Mouse (Mus musculus) bone marrow, adult 2 months (tissue): ENCODE results near the gene Ankrd55.

Source experiments
- CTCF ChIP-seq: fragments of 200-500 bp; IDR thresholded peaks from 2 replicates; pipeline ENCODE4 v1.5.1; 2011; ENCODE audit warnings: low read length, control low read depth; ENCODE audit not compliant: control insufficient read depth, insufficient read depth
- POLR2A ChIP-seq: fragments of 200-500 bp; IDR thresholded peaks from 2 replicates; pipeline ENCODE4 v1.6.1; 2011; ENCODE audit warnings: low read depth, mild to moderate bottlenecking, control low read depth, low read length, borderline replicate concordance; ENCODE audit not compliant: control insufficient read depth

DNA sequence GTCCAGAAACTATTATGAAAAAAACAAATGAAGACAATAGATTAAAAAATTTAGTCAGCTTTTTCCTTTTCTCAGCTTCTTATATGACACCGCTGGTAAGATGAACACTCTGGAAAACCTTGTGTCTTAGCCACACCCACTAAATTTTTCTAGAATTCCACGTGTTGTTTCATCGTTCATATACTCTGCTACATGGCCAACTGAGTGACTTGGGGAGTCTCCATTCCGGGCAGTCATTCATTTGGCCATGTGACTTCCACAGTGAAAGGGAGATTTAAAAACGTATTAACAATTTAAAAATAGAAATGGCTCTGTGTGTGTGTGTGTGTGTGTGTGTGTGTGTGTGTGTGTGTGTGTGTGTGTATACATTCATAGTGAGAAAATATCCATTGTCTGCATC, 77.1 kb downstream of the Ankrd55 start:
- no peak for TF ChIP-seq POLR2A
- TF ChIP-seq CTCF, result no peak
